Mouse (Mus musculus) c-Kit-positive CD71-positive TER-119-positive erythroid progenitor cells, embryonic 14.5 days (primary cell): Measurements from ENCODE around the gene Prnp.

Source experiments
- DNase-seq: peaks from one replicate; pipeline ENCODE4 v3.0.0-alpha.2; 2013; ENCODE audit warnings: low spot score

Gene Prnp

DNA sequence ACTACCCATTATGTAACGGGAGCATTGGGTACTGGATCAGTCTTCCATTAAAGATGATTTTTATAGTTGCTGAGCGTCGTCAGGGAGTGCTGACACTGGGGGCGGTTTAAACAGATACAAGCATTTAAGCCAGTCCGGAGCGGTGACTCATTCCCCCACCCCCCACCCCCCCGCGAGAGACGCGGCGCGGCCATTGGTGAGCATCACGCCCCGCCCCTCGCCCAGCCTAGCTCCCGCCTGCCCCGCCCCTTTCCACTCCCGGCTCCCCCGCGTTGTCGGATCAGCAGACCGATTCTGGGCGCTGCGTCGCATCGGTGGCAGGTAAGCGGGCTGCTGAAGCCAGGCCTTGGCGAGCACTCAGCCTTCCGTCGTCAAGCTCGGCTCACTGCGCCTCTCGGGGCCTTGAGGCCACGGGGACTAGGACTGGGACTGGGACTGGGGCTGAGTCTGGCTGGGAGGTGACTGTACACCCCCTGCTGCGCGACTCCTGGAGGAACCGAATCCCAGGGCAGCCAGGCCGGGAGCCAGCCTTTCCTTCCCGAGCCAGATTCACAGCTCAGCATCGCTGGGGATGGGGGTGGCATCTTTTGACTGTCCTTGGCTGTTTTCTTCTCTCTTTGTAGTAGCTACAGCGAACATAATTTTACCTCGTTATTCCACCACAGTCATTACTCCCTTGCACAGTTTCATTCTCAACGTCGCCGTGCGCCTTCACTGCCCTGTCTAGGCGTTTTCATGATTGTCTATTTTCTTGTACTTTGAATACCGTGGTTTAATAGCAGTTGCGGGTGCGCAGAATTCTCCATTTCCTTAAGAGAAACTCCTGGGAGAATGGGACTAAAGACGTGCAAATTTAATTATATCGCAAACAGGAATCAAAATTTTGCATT, at the start of gene Prnp, which contains the start of gene Prn:
Gene Prnp (plus strand): TSS at position 246 of the 890 bp plus-strand sequence.
Gene Prn (plus strand): TSS at position 275 of the 890 bp plus-strand sequence.
- peak; percentile 94 for DNase-seq

DNA sequence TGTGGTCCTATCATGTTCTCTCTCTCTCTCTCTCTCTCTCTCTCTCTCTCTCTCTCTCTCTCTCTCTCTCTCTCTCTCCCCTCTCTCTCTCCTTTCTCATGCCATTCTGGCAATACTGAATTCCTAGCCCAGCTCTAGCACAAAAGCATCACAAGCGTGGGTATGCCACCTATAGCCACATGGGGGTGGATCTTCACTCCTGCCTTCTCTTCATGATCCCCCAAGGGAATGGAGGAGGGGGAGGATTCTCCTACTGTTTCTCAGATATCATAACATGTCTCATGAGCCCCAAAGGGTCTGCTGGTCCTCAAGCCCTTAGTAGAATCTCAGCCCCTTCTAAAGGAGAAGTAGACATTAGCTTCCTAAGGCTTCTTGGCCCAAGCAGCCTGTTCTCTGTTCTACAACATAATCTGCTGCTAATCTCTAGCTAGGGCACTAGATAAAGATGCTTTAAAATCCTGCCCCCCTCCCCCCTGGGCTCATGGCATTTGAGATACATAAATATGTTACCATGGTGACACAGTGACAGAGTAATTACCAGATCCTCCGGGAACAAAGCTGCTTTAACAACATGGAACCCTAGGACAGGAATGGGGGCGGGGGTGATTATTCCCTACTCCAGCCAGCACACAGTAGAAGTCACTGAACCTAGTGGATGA, 47.0 kb upstream of the Prnp start:
- no peak for DNase-seq

GRCm38 (mm10) chr2:131863472-131863871, 46.3 kb upstream of the Prnp start:
- no peak for DNase-seq

DNA sequence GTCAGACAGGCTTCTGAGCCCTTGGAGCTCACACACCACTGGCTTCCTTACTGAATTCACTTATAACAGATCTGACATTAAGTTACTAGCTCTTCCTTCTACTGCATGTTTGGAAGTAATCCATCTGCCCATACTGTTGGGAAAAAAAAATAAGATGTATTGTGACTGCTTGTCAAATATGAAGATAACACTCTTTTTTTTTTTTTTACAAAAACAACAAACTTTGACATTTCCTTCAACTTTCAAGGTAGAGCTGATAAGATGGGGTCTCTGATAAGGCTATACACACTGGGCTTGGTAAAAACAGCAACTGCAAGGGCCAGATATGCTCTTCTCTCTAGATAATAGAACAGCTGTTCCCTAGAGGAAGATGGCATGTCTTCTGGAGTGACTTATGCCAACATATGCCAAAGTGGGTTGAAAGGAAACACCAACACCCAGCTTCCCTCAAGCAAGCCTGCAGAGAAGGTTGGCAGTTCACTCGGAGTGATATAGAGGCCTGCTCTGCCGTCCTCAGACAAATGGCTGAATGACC, 45.4 kb upstream of the Prnp start:
- DNase-seq = peak; percentile 40

DNA sequence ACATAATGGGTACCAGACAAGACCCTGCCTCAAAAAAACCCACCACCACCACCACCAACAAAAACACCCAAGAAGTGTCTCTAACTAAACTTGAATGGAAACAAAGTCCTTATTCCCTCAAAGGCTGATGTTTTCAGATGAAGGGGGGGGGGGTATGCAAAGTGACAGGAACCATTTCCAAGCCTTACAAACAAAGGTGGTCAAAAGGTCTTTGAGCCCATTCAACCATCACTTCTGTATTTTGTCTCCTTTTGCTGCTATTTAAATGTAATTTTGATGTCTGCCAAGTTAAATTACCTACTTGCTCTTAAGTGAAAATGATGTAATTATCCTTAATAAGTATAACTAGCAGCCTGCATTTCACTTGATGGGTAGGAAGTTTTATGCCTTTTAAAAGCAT, 43.1 kb upstream of the Prnp start:
- DNase-seq = no peak

GRCm38 (mm10) chr2:131868983-131869382, 40.7 kb upstream of the Prnp start:
- no peak for DNase-seq

- DNase-seq = no peak
Observed at GRCm38 (mm10) chr2:131873376-131873775, 36.4 kb upstream of the Prnp start.

DNA sequence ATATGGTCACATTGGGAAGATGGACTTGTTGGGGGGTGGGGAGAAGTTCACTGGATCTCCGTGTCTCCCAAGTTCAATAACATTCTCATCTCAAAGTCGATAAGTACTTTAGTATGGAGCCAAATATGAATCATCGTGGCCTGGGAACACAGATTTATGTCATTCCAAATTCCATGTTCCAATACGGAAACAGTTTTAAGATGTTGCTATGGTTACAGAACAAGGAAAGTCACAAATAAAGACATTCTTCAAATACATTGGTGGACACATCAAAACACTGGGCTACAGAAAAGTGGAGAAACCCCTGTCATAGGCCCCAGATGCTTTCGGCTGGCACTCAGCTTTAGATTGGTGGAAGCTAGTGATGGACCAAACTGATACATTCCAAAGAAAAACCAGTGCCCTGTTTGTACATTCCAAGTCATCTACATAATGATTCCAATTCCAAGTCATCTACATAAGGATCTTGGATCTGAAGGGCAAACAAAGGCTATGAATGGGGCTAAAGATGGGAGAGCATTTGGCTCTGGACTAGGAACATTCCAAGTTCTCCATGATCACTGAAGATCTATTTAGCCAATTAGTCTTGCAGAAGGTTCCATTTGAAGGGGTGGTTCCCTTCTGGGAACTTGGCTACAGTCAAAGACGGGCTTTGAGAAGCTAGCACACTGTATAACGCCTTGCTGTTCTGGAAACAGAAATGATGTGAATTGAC, 33.0 kb upstream of the Prnp start:
- DNase-seq = no peak

DNA sequence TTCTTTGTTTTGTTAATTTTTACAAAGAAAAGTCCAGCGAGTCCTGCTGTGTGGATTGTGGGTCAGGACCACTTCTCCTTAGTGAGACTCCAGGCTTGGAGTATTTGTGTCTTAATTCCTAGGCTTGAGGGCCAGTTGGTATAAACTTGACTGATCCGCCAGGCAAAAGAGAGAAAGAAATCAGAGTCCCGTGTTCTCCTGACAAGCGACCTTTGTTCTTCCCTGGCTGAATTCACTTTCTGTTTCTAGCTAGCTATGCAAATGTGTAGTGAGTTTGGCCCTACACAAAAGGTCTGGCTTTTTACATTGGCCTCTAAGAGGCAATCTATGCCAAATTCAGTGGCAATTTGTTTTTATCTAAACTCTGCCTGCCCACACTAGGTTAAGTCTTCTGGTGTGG, 28.0 kb upstream of the Prnp start:
- DNase-seq = no peak

DNA sequence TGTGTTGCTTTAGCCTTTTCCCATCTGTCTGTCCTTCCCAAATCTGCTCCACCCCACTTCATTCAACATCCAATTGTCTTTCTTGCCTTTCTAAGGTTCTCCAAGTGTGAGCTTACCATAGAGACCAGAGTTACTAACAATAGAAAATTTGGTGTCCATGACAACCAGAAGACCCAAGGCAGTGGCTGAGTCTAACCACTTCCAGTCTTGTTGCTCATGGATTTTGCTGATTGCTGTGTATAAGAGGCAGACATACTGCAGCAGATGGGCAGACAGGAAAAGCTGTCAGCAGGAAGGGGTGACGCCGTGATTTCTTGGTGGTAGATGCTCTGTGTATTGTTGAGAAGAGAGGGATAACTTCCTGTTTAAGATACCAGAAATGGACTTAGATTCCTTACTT, 26.6 kb upstream of the Prnp start:
- DNase-seq = no peak

GRCm38 (mm10) chr2:131886503-131887160, 23.1 kb upstream of the Prnp start:
- DNase-seq = no peak

DNA sequence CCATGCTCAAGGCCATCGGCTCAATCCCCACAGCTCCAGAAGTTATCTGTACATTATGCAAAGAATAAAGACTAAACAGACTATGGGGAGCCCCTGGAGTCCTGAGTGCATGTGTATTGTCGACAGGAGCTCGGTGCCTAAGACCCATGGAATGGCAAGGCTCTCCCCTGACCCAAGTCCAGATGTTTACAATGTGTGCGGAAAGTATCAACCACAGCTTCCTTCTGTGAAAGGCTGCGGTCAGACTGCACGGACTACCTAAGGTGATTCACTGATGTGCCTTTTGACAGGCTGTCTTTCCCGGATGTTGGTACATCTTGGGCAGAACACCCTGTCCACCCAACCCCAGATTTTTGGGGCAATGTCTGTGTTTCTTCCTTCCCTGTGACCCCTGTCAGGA, 21.5 kb upstream of the Prnp start:
- no peak for DNase-seq

DNA sequence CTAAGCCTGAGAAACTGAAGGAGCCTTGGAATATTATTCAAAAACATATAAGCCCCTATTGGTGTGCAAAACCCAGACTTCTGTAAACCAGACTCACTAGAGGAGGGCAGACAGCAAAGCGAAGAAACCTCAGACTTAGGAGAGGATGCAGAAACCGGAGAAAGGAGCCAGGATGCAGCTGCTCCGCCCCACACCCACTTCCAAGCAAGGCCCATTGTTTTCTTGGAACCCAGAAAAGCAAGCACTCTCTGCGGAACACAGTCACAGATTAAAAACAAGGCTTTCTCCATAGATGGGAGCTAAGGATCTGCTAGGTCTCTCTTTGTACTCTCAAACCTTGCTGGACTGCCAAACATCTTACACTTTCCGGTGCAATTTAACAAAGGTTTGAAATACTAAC, 17.2 kb upstream of the Prnp start:
- DNase-seq = peak; percentile 40

DNA sequence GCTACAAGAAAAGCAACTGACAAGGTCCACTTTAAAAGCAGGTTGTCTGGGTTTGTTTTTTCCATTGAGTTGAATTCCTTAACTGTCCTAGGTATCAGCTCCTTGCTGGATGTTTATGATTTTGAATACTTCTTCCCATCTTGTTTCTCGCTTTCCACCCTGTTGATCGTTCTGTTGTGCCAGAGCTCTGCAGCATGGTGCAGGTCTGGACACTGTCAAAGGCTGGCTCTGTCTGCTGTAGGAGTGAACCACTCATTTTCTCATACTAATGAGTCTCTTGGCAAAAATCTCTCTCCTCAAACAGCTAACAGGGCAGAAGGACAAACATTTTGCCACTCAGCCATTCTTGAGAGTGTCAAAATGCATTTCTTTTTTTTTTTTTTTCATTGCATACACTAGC, 14.6 kb upstream of the Prnp start:
- no peak for DNase-seq

DNA sequence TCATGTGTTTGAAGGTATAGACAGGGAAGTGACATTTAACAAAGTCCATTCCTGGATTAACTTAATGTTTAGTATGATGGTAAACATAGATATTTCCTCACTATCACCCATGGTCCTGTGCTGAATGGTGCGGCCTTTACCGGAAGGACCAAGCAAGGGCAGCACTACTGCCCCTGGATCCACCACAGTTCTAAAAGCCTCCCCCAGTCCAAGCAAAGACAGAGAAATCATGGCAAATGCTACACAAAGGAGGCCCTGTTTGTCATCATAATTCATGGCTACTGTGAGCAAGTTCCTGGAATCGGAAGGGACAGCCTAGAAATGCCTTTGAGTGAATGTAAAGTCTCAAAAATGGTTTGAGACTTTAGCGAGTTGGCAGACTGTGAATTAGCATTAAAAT, 13.7 kb upstream of the Prnp start:
- DNase-seq = no peak

DNA sequence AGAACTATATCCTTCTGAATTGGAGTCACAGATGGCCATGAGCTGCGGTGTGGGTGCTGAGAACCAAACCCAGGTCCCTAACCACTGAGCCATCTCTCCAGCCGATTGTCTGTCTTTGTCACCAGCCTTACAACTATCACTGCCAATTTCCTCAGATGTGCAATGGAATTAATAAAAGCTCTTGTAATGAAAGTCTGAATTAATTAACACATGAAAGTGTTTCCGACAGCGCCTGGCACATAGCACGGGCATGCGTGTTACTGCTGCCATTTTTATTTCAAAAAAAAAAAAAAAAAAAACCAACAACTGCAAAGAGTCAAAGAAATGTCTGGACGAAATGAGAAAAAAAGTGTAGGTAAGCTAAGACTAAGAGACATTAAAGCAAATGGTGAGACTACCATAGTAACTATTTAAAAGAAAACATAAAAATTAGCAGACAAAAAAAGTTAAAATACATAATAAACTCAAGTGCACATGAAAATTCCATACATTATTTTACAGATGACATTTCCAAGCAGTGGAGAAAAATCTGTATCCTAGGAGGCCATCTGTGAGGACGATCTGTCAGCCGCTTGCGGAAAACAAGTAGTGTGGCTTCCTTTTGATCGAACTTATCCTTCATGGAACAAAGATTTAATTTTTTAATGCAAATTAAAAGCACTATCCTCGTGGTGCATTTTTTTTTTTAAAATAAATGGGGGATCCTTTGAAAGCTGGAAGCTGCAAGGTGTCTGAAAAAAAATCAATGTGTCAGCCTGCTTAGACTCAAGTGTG, 12.2 kb upstream of the Prnp start:
- DNase-seq = no peak

- no peak for DNase-seq
Observed at GRCm38 (mm10) chr2:131902423-131902822, 7.3 kb upstream of the Prnp start.

GRCm38 (mm10) chr2:131902867-131903266, 6.9 kb upstream of the Prnp start:
- no peak for DNase-seq

- peak; percentile 71 for DNase-seq
Observed at GRCm38 (mm10) chr2:131905025-131905424, 4.7 kb upstream of the Prnp start.

DNA sequence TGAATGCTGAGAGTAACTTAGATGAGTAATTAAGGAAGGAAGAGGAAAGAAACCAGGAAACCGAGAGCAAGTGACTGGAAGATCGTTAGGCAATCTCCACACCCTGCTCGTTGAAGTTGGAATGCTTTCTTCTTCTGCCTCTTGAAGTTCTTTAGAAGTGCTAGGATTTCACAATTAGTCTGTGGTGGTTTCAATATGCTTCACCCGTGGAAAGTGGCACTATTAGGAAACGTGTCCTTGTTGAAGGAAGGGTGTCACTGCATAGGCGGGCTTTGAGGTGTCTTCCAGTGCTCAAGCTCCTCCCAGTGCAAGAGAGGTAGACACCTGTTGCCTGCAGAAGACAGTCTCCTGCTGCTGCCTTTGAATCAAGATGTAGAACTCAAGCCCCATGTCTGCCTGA, 4.0 kb upstream of the Prnp start:
- no peak for DNase-seq

GRCm38 (mm10) chr2:131906266-131906665, 3.5 kb upstream of the Prnp start:
- DNase-seq = no peak
